Comparison of ENCODE assay signal across 9 mouse cellular contexts in genomic region chr8:94966578-94966977, GRCm38 (mm10). TPM values are rescaled to one million over a fixed set of nuclear protein-coding genes. Genes with fewer than 3 reads are reported as not detected.
A peak's percentile ranks its signal among the peaks of the same experiment; 100 is the strongest.
DNase-seq lines count a peak whose midpoint lies in the region; ATAC-seq and TF ChIP-seq lines count a peak whose summit lies in the region.
"Had no signal": no experiment of that assay in that cellular context is flagged by ENCODE, and none has a peak within 500 bp of the region (broad histone marks: within the 10 kb centered on the region; RNA-seq: fewer than 3 reads in every experiment).

No protein-coding gene starts in this region.

- H3K4me2 ChIP-seq in midbrain, embryonic 11.5 days, result no peak overlapping the region
- no peak overlapping the region for H3K4me2 ChIP-seq in midbrain, embryonic 15.5 days
- H3K4me2 ChIP-seq in hindbrain, postnatal 0 days (ENCODE audit: low read depth, low read length), result no peak overlapping the region
- no peak overlapping the region for H3K4me2 ChIP-seq in liver, postnatal 0 days (ENCODE audit: low read depth, low read length)
- H3K4me2 ChIP-seq: neural tube, embryonic 12.5 days had no signal

- no peaks in the 10 kb centered on the region for H3K36me3 ChIP-seq in midbrain, embryonic 11.5 days (ENCODE audit: control insufficient read depth, insufficient read depth, low read length)
- no peaks in the 10 kb centered on the region for H3K36me3 ChIP-seq in midbrain, embryonic 15.5 days (replicated peaks)
- H3K36me3 ChIP-seq in hindbrain, postnatal 0 days (ENCODE audit: insufficient read depth, low read length), result no peaks in the 10 kb centered on the region
- H3K36me3 ChIP-seq in liver, postnatal 0 days (replicated peaks; ENCODE audit: insufficient read depth, low read length), result no peaks in the 10 kb centered on the region
- no peaks in the 10 kb centered on the region for H3K36me3 ChIP-seq in splenic B cell, adult 2 months (ENCODE audit: control insufficient read depth, insufficient read depth, low read length, poor library complexity, severe bottlenecking)
- H3K36me3 ChIP-seq: neural tube, embryonic 12.5 days had no signal

- no peak overlapping the region for H3K9ac ChIP-seq in midbrain, embryonic 11.5 days (ENCODE audit: low read length)
- no peak overlapping the region for H3K9ac ChIP-seq in midbrain, embryonic 15.5 days
- H3K9ac ChIP-seq in hindbrain, postnatal 0 days (replicated peaks; ENCODE audit: low read length), result no peak overlapping the region
- H3K9ac ChIP-seq in liver, postnatal 0 days (replicated peaks), result no peak overlapping the region
- H3K9ac ChIP-seq: neural tube, embryonic 12.5 days had no signal

- no peak for TF ChIP-seq EP300 in liver, postnatal 0 days (IDR thresholded peaks at IDR 0.05; ENCODE audit: low read depth)

- H3K4me1 ChIP-seq in midbrain, embryonic 11.5 days (ENCODE audit: control insufficient read depth, insufficient read depth, low read length), result no peaks in the 10 kb centered on the region
- H3K4me1 ChIP-seq in midbrain, embryonic 15.5 days, result no peaks in the 10 kb centered on the region
- H3K4me1 ChIP-seq in hindbrain, postnatal 0 days (ENCODE audit: insufficient read depth, low read length), result no peaks in the 10 kb centered on the region
- H3K4me1 ChIP-seq in liver, postnatal 0 days (ENCODE audit: insufficient read depth), result peaks cover 57% of the 10 kb centered on the region
- H3K4me1 ChIP-seq: neural tube, embryonic 12.5 days had no signal

- peak; percentile 87 for TF ChIP-seq CTCF in hindbrain, postnatal 0 days (IDR thresholded peaks at IDR 0.05; ENCODE audit: low read depth)
- TF ChIP-seq CTCF in liver, postnatal 0 days (IDR thresholded peaks at IDR 0.05; ENCODE audit: low read depth), result peak; percentile 93

- WGBS in midbrain, embryonic 11.5 days, result 24% methylated on average over 7 of the region's 7 CpGs
- 20% methylated on average over 7 of the region's 7 CpGs for WGBS in midbrain, embryonic 15.5 days
- whole genome bisulfite sequencing in hindbrain, postnatal 0 days, result 19% methylated on average over 7 of the region's 7 CpGs
- WGBS in liver, postnatal 0 days (ENCODE audit: insufficient replicate concordance), result 10% methylated on average over 7 of the region's 7 CpGs

- ATAC-seq in midbrain, embryonic 11.5 days (ENCODE audit: low FRiP score), result no peak
- no peak for ATAC-seq in midbrain, embryonic 15.5 days (replicated peaks)
- ATAC-seq in hindbrain, postnatal 0 days, result no peak
- no peak for ATAC-seq in liver, postnatal 0 days

- H3K9me3 ChIP-seq in midbrain, embryonic 11.5 days (ENCODE audit: control insufficient read depth, low read length), result no peaks in the 10 kb centered on the region
- no peaks in the 10 kb centered on the region for H3K9me3 ChIP-seq in midbrain, embryonic 15.5 days
- H3K9me3 ChIP-seq in hindbrain, postnatal 0 days (ENCODE audit: low read length), result no peaks in the 10 kb centered on the region
- no peaks in the 10 kb centered on the region for H3K9me3 ChIP-seq in liver, postnatal 0 days (ENCODE audit: low read length)
- H3K9me3 ChIP-seq: neural tube, embryonic 12.5 days had no signal

- no peak overlapping the region for H3K27ac ChIP-seq in midbrain, embryonic 11.5 days (ENCODE audit: low read depth, low read length)
- no peak overlapping the region for H3K27ac ChIP-seq in midbrain, embryonic 15.5 days
- H3K27ac ChIP-seq in hindbrain, postnatal 0 days, result no peak overlapping the region
- peak overlapping the region; percentile 61 for H3K27ac ChIP-seq in liver, postnatal 0 days (ENCODE audit: low read depth)
- H3K27ac ChIP-seq: neural tube, embryonic 12.5 days had no signal

- DNase-seq in cerebellum, adult 18-20 months, result peak; percentile 24 to 46
- no peak for DNase-seq in cerebellum, adult 11-12 months
- DNase-seq in midbrain, embryonic 11.5 days (ENCODE audit: low spot score, missing footprints), result peak; percentile 90
- DNase-seq in hindbrain, postnatal 0 days (ENCODE audit: low spot score), result peak; percentile 83
- DNase-seq in liver, postnatal 0 days, result peak; percentile 72
- DNase-seq in splenic B cell, adult 2 months (ENCODE audit: low read depth, low spot score), result peak; percentile 80
- no peak for DNase-seq in urinary bladder, postnatal 25 days (ENCODE audit: low spot score)

- H3K4me3 ChIP-seq in midbrain, embryonic 11.5 days (ENCODE audit: low read depth, low read length), result no peak overlapping the region
- no peak overlapping the region for H3K4me3 ChIP-seq in midbrain, embryonic 15.5 days
- H3K4me3 ChIP-seq in hindbrain, postnatal 0 days (ENCODE audit: low read length), result no peak overlapping the region
- no peak overlapping the region for H3K4me3 ChIP-seq in liver, postnatal 0 days (ENCODE audit: low read depth, low read length)
- H3K4me3 ChIP-seq: neural tube, embryonic 12.5 days had no signal

- no peaks in the 10 kb centered on the region for H3K27me3 ChIP-seq in midbrain, embryonic 11.5 days (ENCODE audit: control insufficient read depth, insufficient read depth, low read length)
- no peaks in the 10 kb centered on the region for H3K27me3 ChIP-seq in midbrain, embryonic 15.5 days (replicated peaks)
- H3K27me3 ChIP-seq in hindbrain, postnatal 0 days (ENCODE audit: insufficient read depth, low read length), result no peaks in the 10 kb centered on the region
- no peaks in the 10 kb centered on the region for H3K27me3 ChIP-seq in liver, postnatal 0 days (ENCODE audit: insufficient read depth, low read length)
- H3K27me3 ChIP-seq in splenic B cell, adult 2 months (ENCODE audit: control insufficient read depth, insufficient read depth, low read length, poor library complexity, severe bottlenecking), result no peaks in the 10 kb centered on the region
- H3K27me3 ChIP-seq: neural tube, embryonic 12.5 days had no signal

RNA-seq across cellular contexts. Expression of gene Adgrg1, which starts 8.0 kb away (rescaled TPM):
- polyA plus RNA-seq in midbrain, embryonic 11.5 days (2014; fragmentation: Nextera tagmentation; extraction: Ambion mirVana), result 153 and 157 TPM in 2 replicates
- 147 and 156 TPM in 2 replicates for polyA plus RNA-seq in midbrain, embryonic 15.5 days (2015; fragmentation: Nextera tagmentation; extraction: Ambion mirVana)
- 236 and 284 TPM in 2 replicates for total RNA-seq in hindbrain, postnatal 0 days (2014; rRNA removed)
- polyA plus RNA-seq in hindbrain, postnatal 0 days (2015; fragmentation: Nextera tagmentation; extraction: Ambion mirVana), result 105 TPM in 2 replicates
- polyA plus RNA-seq in liver, postnatal 0 days (2015; fragmentation: Nextera tagmentation; extraction: Ambion mirVana), result 34.0 and 35.4 TPM in 2 replicates

RNA-seq across cellular contexts. Expression of gene Adgrg5, which starts 43.1 kb away (rescaled TPM):
- polyA plus RNA-seq in midbrain, embryonic 11.5 days (2014; fragmentation: Nextera tagmentation; extraction: Ambion mirVana), result 0.36 and 0.40 TPM in 2 replicates
- polyA plus RNA-seq in midbrain, embryonic 15.5 days (2015; fragmentation: Nextera tagmentation; extraction: Ambion mirVana), result 0.05 TPM in 1 of 2 replicates, not detected in the other
- not detected in 2 replicates for total RNA-seq in hindbrain, postnatal 0 days (2014; rRNA removed)
- 0.11 TPM in 1 of 2 replicates, not detected in the other for polyA plus RNA-seq in hindbrain, postnatal 0 days (2015; fragmentation: Nextera tagmentation; extraction: Ambion mirVana)
- 0.13 and 0.18 TPM in 2 replicates for polyA plus RNA-seq in liver, postnatal 0 days (2015; fragmentation: Nextera tagmentation; extraction: Ambion mirVana)

RNA-seq across cellular contexts. Expression of gene Ccdc102a, which starts 48.7 kb away (rescaled TPM):
- polyA plus RNA-seq in midbrain, embryonic 11.5 days (2014; fragmentation: Nextera tagmentation; extraction: Ambion mirVana), result 13.5 and 15.9 TPM in 2 replicates
- polyA plus RNA-seq in midbrain, embryonic 15.5 days (2015; fragmentation: Nextera tagmentation; extraction: Ambion mirVana), result 4.9 and 6.0 TPM in 2 replicates
- total RNA-seq in hindbrain, postnatal 0 days (2014; rRNA removed), result 7.8 and 12.8 TPM in 2 replicates
- polyA plus RNA-seq in hindbrain, postnatal 0 days (2015; fragmentation: Nextera tagmentation; extraction: Ambion mirVana), result 5.5 and 6.1 TPM in 2 replicates
- 1.3 and 1.5 TPM in 2 replicates for polyA plus RNA-seq in liver, postnatal 0 days (2015; fragmentation: Nextera tagmentation; extraction: Ambion mirVana)

RNA-seq across cellular contexts. Expression of gene Adgrg3, which starts 50.9 kb away (rescaled TPM):
- 2.6 and 2.8 TPM in 2 replicates for polyA plus RNA-seq in midbrain, embryonic 11.5 days (2014; fragmentation: Nextera tagmentation; extraction: Ambion mirVana)
- 0.88 and 1.3 TPM in 2 replicates for polyA plus RNA-seq in midbrain, embryonic 15.5 days (2015; fragmentation: Nextera tagmentation; extraction: Ambion mirVana)
- total RNA-seq in hindbrain, postnatal 0 days (2014; rRNA removed), result 1.3 TPM in 2 replicates
- polyA plus RNA-seq in hindbrain, postnatal 0 days (2015; fragmentation: Nextera tagmentation; extraction: Ambion mirVana), result 0.52 and 0.54 TPM in 2 replicates
- polyA plus RNA-seq in liver, postnatal 0 days (2015; fragmentation: Nextera tagmentation; extraction: Ambion mirVana), result 8.9 and 9.6 TPM in 2 replicates

Comparison
In these comparisons a context has a peak if more than half of its experiments do, and no peak if none do; other contexts are left out.
1. DNase-seq: peak in cerebellum, adult 18-20 months (2 of 2), midbrain, embryonic 11.5 days (single experiment), hindbrain, postnatal 0 days (single experiment), liver, postnatal 0 days (single experiment) and splenic B cell, adult 2 months (single experiment); none in cerebellum, adult 11-12 months (single experiment) and urinary bladder, postnatal 25 days (single experiment).